Mouse (Mus musculus): Measurements from ENCODE around the gene Nt5e. TPM values are rescaled to one million over a fixed set of nuclear protein-coding genes. Genes with fewer than 3 reads are reported as not detected.

Nt5e gene
- polyA plus RNA-seq, 1 experiment from 2014 or later: 3.6 TPM

DNA sequence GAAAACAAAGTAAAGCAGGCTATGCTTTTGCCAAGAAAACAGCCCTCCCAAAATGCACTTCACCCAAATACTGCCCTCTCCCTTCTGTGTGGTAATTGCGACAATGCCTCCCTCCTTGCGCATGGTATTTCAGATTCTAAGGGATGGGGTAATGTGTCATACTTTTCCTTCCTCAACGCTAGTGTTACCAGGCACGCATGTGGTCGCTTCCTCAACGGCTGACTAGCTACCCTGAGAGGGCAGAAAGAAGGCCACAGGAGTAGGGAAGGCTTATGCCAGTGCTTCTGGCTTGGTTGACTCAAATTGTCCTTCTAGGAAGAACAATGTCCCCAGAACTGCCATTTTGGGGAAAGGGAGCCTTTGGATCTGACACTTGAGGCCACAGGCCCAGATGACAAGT is 21.6 kb downstream of the Nt5e start:
- no peak for ATAC-seq (ENCODE audit: borderline replicate concordance, extremely low read depth, low FRiP score, low TSS enrichment)
- Histone ChIP-seq H3K4me1 (no peaks in the 10 kb centered on the region), H3K9ac (no peak overlapping the region), H3K27me3 (no peaks in the 10 kb centered on the region), H3K4me3 (no peak overlapping the region), H3K27ac (no peak overlapping the region), H3K4me2 (no peak overlapping the region), H3K36me3 (no peaks in the 10 kb centered on the region), H3K9me3 (no peaks in the 10 kb centered on the region; the same call in 1 of the 2 replicates)
- WGBS: 86% methylated on average over 6 of the region's 6 CpGs

DNA sequence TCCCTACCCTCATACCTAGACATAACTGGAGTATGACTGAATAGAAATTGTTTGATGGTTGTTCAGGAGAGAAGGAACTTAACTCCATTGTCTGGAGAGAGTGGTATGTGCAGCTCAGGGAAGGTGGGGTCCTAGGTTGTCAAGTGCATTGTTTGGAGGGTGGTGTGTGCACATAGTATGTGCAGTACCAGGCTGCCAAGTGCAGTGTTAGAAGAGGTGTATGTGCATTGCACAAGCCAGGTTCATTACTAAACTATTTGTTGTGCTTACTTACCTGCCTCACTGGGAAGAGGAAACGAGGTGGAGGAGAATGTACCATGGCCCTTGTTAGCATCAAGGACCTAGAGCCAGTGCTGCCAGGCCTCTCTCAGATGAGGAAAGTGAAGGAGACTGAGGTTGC is 23.3 kb downstream of the Nt5e start:
- no peak overlapping the region for H3K4me3 ChIP-seq
- H3K27me3 ChIP-seq: no peaks in the 10 kb centered on the region

DNA sequence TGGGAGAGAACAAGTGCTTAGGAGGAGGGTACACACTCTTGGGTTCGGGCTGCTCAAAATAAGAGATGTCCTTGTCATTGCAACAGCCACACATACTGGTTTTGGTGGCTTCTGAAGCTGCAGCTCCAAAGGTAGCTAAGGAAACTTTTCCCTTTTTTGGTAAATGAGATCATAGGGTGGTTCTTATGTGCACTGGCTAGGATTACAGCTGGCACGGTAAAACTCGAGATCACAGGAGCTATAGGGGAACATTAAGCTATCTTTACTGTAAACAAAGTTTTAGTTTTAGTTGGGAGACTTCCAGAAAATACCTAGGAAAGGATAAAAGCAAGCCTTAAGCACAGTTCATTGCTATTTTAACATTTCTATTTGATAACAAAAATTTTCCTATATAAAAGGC is 24.2 kb downstream of the Nt5e start:
- Histone ChIP-seq H3K27me3 (no peaks in the 10 kb centered on the region), H3K9ac (no peak overlapping the region), H3K4me2 (no peak overlapping the region), H3K4me3 (no peak overlapping the region), H3K4me1 (no peaks in the 10 kb centered on the region), H3K27ac (no peak overlapping the region), H3K36me3 (no peaks in the 10 kb centered on the region), H3K9me3 (no peaks in the 10 kb centered on the region)
- no peak for ATAC-seq (ENCODE audit: borderline replicate concordance, extremely low read depth, low FRiP score, low TSS enrichment)
- 23% methylated on average over 3 of the region's 3 CpGs for WGBS

More for the DNA sequence above, 23.3 kb downstream of the Nt5e start:
- H3K4me2 ChIP-seq: no peak overlapping the region
- H3K9ac ChIP-seq: no peak overlapping the region
- H3K27ac ChIP-seq: no peak overlapping the region
- ATAC-seq (ENCODE audit: borderline replicate concordance, extremely low read depth, low FRiP score, low TSS enrichment): no peak
- no peaks in the 10 kb centered on the region for H3K9me3 ChIP-seq
- no peaks in the 10 kb centered on the region for H3K4me1 ChIP-seq
- WGBS: 48% methylated on average over 1 of the region's 1 CpGs
- H3K36me3 ChIP-seq: no peaks in the 10 kb centered on the region

DNA sequence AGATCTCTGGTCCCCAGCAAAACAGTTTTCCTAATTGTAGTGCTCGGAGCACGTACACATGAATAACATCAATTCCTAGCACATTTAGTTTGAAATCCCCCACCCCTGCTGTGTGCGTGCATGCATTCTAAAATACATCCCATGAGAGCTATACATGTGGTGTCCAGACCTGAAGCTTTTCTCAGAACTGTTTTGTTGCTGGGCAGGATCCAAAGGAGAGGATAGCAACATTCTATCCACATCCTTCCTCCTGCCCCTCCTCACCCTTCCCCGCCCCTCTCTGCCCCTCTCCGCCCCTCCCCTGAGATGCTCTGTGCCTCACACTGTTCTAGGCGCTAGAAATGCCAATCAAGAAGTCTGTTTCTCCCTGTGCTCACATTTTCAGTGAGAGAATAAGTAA is 25.7 kb downstream of the Nt5e start:
- H3K36me3 ChIP-seq: no peaks in the 10 kb centered on the region
- H3K27ac ChIP-seq: no peak overlapping the region
- H3K4me2 ChIP-seq: no peak overlapping the region
- no peak overlapping the region for H3K9ac ChIP-seq
- no peak for ATAC-seq (ENCODE audit: borderline replicate concordance, extremely low read depth, low FRiP score, low TSS enrichment)
- no peaks in the 10 kb centered on the region for H3K9me3 ChIP-seq
- H3K4me3 ChIP-seq: no peak overlapping the region
- H3K4me1 ChIP-seq: no peaks in the 10 kb centered on the region
- 75% methylated on average over 6 of the region's 6 CpGs for WGBS
- H3K27me3 ChIP-seq: no peaks in the 10 kb centered on the region

GRCm38 (mm10) chr9:88353459-88353858 is 26.5 kb downstream of the Nt5e start:
- no peaks in the 10 kb centered on the region for H3K4me1 ChIP-seq
- no peak for ATAC-seq (ENCODE audit: borderline replicate concordance, extremely low read depth, low FRiP score, low TSS enrichment)
- H3K4me3 ChIP-seq: no peak overlapping the region
- H3K27ac ChIP-seq: no peak overlapping the region
- no peaks in the 10 kb centered on the region for H3K36me3 ChIP-seq
- no peaks in the 10 kb centered on the region for H3K27me3 ChIP-seq
- H3K9ac ChIP-seq: no peak overlapping the region
- no peak overlapping the region for H3K4me2 ChIP-seq
- WGBS: 88% methylated on average over 7 of the region's 7 CpGs
- no peaks in the 10 kb centered on the region for H3K9me3 ChIP-seq

GRCm38 (mm10) chr9:88357173-88357572 is 30.2 kb downstream of the Nt5e start:
- H3K27me3 ChIP-seq: no peaks in the 10 kb centered on the region
- H3K36me3 ChIP-seq: no peaks in the 10 kb centered on the region
- no peak overlapping the region for H3K9ac ChIP-seq
- no peak overlapping the region for H3K27ac ChIP-seq
- H3K9me3 ChIP-seq: no peaks in the 10 kb centered on the region
- 51% methylated on average over 3 of the region's 3 CpGs for WGBS
- no peak overlapping the region for H3K4me2 ChIP-seq
- no peak overlapping the region for H3K4me3 ChIP-seq
- no peaks in the 10 kb centered on the region; the same call in 1 of the 2 replicates for H3K4me1 ChIP-seq
- ATAC-seq (ENCODE audit: borderline replicate concordance, extremely low read depth, low FRiP score, low TSS enrichment): no peak

DNA sequence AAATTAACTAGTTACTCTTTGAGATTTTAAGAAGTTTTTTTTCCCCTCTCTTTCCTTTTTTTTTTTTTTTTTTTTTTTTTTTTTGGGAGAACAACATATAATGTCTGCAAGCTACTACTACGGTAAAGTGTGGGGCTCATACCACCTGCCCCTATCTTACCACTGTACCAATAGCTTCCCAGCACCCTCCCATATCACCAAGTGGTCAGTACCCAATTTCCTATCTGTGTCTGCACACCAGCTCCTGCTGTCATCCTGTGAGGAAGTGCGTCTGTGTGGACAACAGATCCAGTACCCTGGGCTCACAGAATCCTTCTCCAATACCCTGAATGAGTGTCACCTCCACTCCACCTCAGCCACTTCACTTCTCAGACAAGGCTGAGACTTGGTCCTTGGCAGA is 32.1 kb downstream of the Nt5e start:
- Histone ChIP-seq H3K27me3 (no peaks in the 10 kb centered on the region), H3K4me3 (no peak overlapping the region), H3K4me2 (no peak overlapping the region), H3K9me3 (no peaks in the 10 kb centered on the region), H3K27ac (no peak overlapping the region), H3K9ac (no peak overlapping the region), H3K36me3 (no peaks in the 10 kb centered on the region), H3K4me1 (no peaks in the 10 kb centered on the region; the same call in 1 of the 2 replicates)
- no peak for ATAC-seq (ENCODE audit: borderline replicate concordance, extremely low read depth, low FRiP score, low TSS enrichment)
- WGBS: 70% methylated on average over 2 of the region's 2 CpGs

- H3K4me3 ChIP-seq: no peak overlapping the region
- H3K9ac ChIP-seq: no peak overlapping the region
- no peaks in the 10 kb centered on the region; the same call in 1 of the 2 replicates for H3K4me1 ChIP-seq
- no peak overlapping the region for H3K4me2 ChIP-seq
- peak overlapping the region; percentile 8; the same call in 1 of the 2 replicates for H3K27ac ChIP-seq
- 62% methylated on average over 14 of the region's 14 CpGs for WGBS
- no peaks in the 10 kb centered on the region for H3K27me3 ChIP-seq
- no peaks in the 10 kb centered on the region for H3K9me3 ChIP-seq
- ATAC-seq (ENCODE audit: borderline replicate concordance, extremely low read depth, low FRiP score, low TSS enrichment): no peak
- H3K36me3 ChIP-seq: no peaks in the 10 kb centered on the region
Observed at GRCm38 (mm10) chr9:88361211-88361909, 34.4 kb downstream of the Nt5e start.

- H3K27me3 ChIP-seq: no peaks in the 10 kb centered on the region
- ATAC-seq (ENCODE audit: borderline replicate concordance, extremely low read depth, low FRiP score, low TSS enrichment): no peak
- no peak overlapping the region for H3K27ac ChIP-seq
- no peaks in the 10 kb centered on the region for H3K36me3 ChIP-seq
- 30% methylated on average over 5 of the region's 5 CpGs for WGBS
- no peak overlapping the region for H3K4me3 ChIP-seq
- H3K9ac ChIP-seq: no peak overlapping the region
- no peak overlapping the region for H3K4me2 ChIP-seq
- no peaks in the 10 kb centered on the region; the same call in 1 of the 2 replicates for H3K4me1 ChIP-seq
- H3K9me3 ChIP-seq: no peaks in the 10 kb centered on the region
Observed at GRCm38 (mm10) chr9:88362055-88362850, 35.3 kb downstream of the Nt5e start.

GRCm38 (mm10) chr9:88363102-88363501 is 36.1 kb downstream of the Nt5e start:
- no peaks in the 10 kb centered on the region; the same call in 1 of the 2 replicates for H3K4me1 ChIP-seq
- no peak for ATAC-seq (ENCODE audit: borderline replicate concordance, extremely low read depth, low FRiP score, low TSS enrichment)
- no peaks in the 10 kb centered on the region for H3K9me3 ChIP-seq
- no peak overlapping the region for H3K27ac ChIP-seq
- no peaks in the 10 kb centered on the region for H3K36me3 ChIP-seq
- no peak overlapping the region for H3K4me2 ChIP-seq
- H3K27me3 ChIP-seq: no peaks in the 10 kb centered on the region
- H3K9ac ChIP-seq: no peak overlapping the region
- WGBS: 81% methylated on average over 3 of the region's 3 CpGs
- no peak overlapping the region for H3K4me3 ChIP-seq

- WGBS: 85% methylated on average over 4 of the region's 4 CpGs
Observed at GRCm38 (mm10) chr9:88366308-88366707, 39.3 kb downstream of the Nt5e start.

GRCm38 (mm10) chr9:88366819-88367218 is 39.8 kb downstream of the Nt5e start:
- no peak for ATAC-seq (ENCODE audit: borderline replicate concordance, extremely low read depth, low FRiP score, low TSS enrichment)
- Histone ChIP-seq H3K4me2 (no peak overlapping the region), H3K27ac (no peak overlapping the region), H3K27me3 (no peaks in the 10 kb centered on the region), H3K36me3 (no peaks in the 10 kb centered on the region), H3K4me3 (no peak overlapping the region), H3K9me3 (no peaks in the 10 kb centered on the region), H3K4me1 (no peaks in the 10 kb centered on the region), H3K9ac (no peak overlapping the region)
- WGBS: 84% methylated on average over 4 of the region's 4 CpGs

More at GRCm38 (mm10) chr9:88366308-88366707, 39.3 kb downstream of the Nt5e start:
- Histone ChIP-seq H3K4me2 (no peak overlapping the region), H3K36me3 (no peaks in the 10 kb centered on the region), H3K4me1 (no peaks in the 10 kb centered on the region; the same call in 1 of the 2 replicates), H3K27me3 (no peaks in the 10 kb centered on the region), H3K4me3 (no peak overlapping the region), H3K9ac (no peak overlapping the region), H3K9me3 (no peaks in the 10 kb centered on the region), H3K27ac (no peak overlapping the region)
- ATAC-seq (ENCODE audit: borderline replicate concordance, extremely low read depth, low FRiP score, low TSS enrichment): no peak
